Mouse (Mus musculus) embryo, embryonic 10 days (tissue): Measurements from ENCODE around the gene Slc8b1.

Source experiments
- DNase-seq: peaks from one replicate; pipeline ENCODE4 v3.0.0-alpha.2; 2015; ENCODE audit warnings: low spot score

Slc8b1 gene

DNA sequence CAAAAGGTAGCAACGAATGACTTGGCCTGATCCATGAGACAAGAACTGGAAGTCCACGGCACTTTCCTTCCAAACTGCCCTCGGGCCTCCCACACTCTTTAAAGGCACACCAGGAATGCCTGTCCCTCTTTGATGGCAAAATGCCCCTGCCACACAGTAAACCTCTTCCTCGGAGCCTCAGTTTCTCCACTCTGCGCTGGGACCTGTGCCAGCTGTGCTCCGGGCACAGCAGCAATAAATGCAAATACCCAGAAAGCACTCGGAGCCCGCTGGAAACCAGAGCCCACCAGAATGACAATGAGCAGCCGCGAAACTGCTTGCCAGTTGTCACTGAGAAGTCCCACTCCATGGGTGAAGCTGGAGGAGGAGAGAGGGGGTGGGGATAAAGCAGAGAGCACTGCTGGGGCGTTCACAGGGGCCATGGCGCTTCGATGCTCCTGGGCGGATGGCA, 56.8 kb downstream of the Slc8b1 start:
- DNase-seq, result no peak

DNA sequence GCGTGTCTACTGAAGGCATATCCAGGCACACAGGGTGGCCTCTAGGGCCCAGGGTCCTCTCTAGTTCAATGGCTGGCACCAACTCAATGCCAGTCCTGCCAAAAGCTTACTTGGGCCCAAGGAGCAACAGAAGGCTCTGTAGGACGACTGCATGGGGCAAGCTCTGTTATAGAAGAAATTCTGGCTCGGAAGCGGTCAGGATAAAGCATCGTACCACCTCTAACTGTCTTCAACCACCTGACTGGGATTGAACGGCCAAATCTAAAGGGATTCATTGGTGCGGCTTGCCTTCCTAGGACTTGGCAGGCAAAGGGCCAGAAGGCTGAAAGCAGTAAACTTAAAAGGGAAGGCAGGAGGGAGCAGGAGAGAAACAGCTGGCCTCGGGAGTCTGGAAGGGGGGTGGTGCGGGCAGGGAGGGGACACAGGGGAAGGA, 57.4 kb downstream of the Slc8b1 start:
- DNase-seq, result no peak

DNA sequence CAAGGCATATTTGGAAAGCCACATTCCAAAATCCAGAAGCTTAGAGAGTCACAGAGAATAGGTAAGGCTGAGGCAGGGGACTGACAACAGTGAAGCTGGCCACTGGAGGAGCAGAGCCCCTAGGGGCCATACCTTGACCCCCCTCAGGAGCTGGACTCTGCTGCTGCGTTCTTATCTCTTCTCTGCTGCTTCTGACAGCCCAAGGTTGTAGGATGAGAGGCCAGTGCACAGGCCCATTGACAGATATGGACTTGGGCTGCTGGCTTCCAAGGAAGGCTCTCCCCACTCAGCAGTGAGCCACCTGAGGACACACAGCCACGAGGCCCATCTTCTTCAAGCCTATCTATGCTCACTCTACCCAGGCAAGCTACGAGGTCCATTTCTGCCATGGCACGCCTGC, 58.0 kb downstream of the Slc8b1 start:
- DNase-seq, result no peak

DNA sequence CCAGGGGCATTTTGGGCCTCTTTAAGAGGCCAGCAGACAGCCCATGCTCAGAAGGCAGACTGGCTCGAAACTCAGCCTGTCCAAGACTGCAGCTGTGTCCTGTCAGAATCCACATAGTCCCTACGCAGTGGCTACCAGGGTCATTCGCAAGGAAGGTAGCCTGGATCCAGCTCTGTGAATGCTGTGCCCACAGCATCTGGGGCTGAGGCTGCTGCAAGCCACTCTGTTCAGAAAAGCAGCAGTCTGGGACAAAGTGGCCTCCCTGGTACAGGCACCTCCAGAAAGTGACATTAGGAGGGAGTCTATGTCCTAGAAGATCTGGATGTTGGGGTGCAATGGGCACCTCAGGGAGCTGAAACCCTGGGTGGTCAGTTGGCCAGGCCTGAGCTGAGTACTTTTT, 58.8 kb downstream of the Slc8b1 start:
- DNase-seq, result no peak

DNA sequence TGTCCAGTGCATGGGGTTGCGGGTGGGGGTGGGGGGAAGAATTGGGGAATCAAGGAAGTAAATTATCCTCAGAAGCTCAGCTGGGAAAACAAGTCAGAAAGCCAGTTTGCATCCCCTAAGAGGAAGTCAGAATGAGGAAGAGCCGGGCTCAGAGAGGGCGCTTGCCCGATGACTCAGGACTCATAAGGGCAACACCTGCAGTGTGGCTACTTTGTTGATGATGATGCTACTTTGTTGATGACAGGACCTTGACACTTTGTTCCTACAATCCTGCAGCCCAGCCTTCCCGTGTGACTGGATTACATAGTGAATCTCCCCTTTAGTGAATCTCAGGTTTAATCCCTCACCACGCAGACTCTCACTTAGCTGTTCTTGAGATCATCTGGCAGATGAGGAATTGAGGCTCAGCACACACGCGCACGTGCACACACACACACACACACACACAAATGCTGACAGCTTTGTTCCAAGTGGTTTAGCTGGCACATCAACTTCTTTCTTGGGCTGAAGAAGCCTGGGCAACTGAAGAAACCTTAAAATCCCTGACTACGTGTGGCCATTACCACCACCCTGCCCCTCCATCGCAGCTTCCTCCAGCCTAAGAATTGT, 59.4 kb downstream of the Slc8b1 start:
- DNase-seq, result no peak

DNA sequence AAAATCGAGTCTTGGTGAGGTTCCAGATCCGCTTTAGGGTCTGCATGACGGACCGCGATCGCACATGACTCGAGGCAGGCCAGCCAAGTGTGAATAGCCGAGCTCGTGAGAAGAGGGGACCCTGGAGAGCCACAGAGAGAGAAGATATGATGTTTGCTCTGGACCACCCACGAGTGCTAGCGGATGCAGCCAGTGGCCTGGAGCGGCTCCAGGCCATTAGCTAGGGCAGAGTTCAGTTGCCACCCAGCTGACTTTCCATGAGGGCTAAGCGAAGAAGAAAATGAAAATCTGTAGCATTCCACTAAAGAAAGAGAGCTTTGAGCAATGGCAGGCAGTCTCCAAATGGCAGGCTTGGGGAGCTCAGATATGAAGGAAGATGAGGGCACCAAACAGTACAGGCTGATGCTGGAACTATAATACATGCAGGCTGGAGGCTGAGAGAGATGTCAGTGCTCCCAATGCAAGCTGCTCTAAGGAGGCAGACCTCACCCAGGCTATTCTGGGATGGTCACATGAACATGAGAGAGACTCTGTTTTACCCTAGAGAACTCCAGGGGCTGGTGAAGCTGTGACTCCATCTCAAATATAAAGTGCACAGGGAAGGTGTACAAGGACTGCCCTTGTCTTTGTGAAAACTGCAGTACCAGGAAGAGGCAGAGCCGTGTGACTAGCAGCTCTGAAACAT, 60.2 kb downstream of the Slc8b1 start:
- DNase-seq, result peak; percentile 62

DNA sequence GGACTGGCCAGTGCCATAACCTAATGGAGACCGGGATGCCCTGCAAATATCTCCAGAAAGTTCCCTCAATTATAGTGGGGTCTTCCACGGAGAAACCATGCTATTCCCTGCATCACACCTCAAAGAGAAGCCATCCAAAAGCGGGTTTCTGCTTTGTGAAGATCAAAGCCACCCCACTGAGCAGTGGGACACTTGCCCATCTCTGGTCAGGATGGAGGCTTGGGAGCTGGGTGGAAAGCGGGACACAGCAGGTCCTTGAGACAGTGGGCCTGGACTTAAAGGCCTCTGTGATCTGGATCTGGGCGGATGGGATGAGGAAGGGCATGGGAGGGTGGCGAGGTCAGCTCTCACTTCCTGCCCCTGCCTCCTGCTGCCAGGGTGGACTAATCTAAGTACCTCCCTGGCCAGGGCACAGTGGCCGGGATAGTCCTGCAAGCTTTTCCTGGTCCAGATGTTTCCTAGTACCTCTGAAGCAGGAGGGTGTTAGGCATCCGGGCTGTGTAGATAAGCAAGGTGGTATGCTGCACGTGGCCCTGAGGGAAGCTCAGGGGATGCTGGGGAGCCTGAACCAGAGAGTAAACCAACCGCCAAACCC, 63.6 kb downstream of the Slc8b1 start:
- DNase-seq, result no peak

DNA sequence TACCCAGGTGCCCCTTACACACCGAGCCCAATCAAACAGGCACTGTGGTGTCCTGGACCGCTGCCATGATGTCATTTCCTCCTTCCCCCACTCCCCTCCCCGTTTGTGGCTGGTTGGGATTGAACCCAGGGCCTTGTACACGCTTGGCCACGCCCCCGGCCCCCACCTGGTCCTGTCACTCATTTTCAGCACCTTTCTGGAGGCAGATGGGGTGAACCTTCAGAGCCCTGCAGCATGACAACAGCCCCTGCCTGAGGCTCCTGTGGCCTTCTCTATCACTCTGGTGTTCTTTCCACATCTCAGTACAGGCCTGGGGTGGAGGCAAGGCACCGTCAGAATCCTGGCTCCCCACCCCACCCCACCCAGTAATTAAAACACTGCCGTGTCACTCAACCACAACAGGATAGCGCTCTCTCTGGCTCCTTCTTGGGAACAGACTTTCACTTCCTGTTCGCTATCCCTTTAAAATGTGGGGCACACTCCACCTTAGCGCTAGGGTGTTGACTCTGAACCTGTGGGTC, 65.9 kb downstream of the Slc8b1 start:
- no peak for DNase-seq

DNA sequence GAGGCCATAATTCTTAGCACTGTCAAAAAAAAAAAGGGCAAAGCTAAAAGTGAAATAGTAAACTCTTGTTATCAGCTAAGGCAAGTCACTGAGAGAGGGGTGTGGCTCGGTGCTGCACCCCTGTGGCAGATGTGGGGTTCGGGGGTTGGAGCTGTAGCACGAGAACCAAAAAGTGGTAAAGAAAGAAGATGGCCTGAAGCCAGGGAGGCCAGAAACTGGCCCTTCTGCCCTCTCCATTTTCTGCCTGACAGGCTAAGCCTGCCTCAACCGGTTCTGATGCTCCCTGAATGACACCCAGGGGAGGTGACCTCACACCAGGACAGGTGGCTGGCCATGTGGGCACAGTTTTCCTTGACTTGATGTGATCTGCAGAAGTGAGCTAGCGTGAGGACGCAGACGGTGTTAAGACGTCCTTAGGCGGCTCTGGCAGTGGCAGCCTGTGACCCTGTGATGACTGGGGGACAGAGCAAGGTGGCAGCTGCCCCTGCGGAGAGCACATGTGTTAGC, 67.0 kb downstream of the Slc8b1 start:
- peak; percentile 71 for DNase-seq

DNA sequence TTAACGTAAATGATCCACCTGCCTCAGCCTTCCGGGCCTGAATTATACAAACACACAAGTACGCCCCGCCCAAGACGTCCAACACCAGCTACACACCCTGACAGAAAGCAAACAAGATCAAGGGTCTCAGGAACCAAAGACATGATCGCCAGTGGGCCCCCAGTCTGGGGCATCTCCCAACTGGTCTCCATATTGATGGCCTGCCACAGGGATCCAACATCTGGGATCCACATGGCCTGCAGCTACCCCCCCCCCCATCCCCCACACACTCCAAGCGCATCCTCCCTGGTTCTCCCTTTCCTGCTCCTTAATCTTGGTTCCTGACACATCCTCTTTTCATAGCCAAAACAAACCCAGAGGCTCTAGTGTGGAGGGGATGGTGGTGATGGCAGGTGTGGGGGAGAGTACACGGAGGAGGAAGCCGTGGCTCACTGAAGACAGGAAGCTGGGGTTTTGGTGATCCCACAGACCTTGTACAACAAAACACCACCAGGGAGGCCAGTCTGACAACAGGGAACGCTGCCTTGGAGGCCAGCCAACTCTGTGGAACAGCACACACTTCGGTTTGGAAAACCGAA, 67.6 kb downstream of the Slc8b1 start:
- peak; percentile 54 for DNase-seq

DNA sequence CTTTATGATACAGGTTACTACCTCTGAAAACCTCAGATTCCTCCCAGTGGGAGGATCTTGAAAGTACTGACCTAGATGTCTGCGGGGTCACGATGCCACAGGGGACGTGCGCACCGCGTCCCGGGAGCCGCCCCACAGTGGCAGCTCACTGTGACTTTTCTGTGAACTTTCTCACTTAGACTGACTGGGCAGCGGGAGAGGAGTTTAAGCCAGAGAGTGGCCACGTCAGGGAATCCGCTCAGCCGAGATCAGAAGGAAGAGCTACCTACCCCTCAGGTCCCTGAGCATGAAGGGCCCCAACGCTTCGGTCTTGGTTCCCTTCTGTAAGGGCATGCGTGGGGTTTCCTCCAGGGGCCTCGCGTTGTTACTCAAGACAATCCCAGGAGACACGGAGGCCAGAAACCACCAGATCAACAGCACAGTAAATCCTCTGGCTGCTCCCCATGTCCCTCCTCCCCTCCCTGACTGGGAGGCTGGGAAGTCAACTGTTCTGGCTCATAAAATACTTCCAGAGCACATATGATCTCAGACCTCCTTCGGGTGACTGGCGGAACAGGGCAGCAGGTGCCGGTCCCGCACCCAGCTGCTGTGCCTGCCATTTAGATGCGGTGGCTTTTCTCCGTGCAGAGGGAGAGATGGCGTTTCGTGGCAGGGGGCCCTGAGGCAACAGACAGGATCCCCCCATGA, 68.4 kb downstream of the Slc8b1 start:
- no peak for DNase-seq

DNA sequence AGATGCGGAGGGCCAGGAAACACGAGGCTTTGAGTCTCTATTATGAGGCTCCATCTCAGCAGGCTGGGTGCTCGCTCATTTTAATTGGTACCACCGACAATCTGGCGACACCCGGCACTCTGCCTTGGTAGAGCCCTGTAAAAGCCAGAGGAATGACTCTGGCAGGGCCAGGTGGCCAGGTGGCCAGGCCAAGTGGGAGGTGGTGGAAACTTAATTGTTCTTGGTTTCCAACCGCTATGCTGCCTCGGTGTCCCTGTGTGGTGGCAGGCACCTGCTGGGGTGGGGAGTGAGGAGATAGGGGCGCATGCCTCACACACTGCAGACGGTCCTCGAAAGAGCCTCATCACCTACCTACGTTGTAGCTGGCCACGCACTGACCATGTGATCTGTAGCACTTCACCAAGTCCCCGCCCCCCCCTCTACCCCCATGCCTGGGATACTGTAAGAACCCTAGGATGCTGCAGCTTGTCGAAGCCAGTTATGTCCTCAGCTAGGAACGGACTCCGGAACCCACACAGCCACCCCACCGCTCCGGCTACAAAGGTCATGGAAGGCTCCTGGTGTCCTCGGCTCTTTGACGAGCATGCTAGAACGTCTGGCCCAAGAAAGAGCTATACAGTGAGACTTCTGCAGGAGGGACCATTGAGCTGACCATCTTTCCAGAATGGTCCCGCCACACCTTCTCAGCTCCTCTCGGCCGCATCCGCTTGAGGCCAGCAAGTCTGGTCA, 69.1 kb downstream of the Slc8b1 start:
- no peak for DNase-seq

DNA sequence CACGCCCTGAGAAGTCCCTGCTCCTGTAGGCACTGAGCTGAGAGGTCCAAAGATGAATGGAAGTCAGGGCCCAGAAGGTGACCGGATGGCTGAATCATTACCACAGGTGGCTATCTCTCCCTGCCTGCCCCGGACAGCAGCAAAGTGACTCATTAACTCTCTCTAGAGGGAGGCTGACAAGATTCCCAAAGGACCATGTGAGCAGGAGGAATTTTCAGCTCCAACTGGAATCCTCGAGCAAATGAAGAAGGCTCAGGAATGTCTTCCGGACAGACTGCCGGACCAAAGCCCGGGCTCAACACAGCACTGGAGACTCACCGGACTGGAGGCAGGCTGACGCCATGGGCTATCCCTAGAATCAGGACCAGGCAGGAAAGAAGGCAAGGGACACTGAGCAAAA, 71.0 kb downstream of the Slc8b1 start:
- no peak for DNase-seq

DNA sequence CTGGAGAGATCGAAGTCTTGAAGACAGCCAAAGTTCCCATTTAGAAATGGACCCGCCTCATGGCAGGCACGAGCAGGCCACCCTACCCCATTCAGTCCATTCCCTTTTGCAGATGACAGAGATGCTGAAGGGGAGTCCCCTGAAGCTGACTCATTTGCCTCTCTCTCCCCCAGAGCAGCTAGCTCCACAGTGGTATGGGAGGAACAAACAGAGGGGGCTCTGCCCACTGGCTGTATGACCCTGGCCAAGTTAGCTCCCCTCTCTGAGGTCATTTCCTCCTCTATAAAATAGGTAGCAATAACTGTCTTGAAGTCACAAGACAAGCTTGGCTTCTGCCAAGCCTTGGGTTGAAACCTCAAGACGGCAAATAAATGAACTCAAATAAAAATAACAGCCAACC, 72.5 kb downstream of the Slc8b1 start:
- no peak for DNase-seq
